Mouse (Mus musculus): ENCODE measurements around the gene 4930579F01Rik.

DNA sequence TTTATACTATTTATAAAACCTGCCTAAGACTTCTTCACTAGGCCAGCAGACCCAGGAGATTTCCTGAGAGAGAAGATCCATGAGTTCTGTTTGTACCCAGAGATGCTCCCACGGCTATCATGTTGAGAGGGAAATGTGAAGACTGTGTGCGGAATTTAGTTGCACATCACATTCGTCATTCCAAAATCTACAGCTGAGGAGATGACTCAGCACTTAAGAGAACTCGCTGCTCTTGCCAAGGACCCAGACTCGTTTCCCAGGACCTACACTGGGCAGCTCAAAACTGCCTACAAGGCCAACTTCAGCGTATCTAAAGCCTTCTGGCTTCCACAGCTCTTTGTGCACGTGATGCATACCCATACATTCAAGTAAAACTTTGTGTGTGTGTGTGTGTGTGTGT is 1.4 kb downstream of the 4930579F01Rik start:
- no peak for TF ChIP-seq CTCF (IDR thresholded peaks at IDR 0.05; ENCODE audit: low read depth)
- TF ChIP-seq EP300 (optimal IDR thresholded peaks at IDR 0.05): no peak
